Mouse (Mus musculus) gastrocnemius, adult 2 months (tissue): ENCODE measurements around the gene Hspb9. TPM values are rescaled to one million over a fixed set of nuclear protein-coding genes. Genes with fewer than 3 reads are reported as not detected.

Source experiments
- DNase-seq: peaks from one replicate; pipeline ENCODE4 v3.0.0; 2022
- H3K27ac ChIP-seq: fragments of 200-600 bp; 2 replicates; pipeline ENCODE4 v1.8.1; 2022; ENCODE audit warnings: mild to moderate bottlenecking
- H3K4me3 ChIP-seq: fragments of 200-600 bp; 2 replicates; pipeline ENCODE4 v1.8.1; 2022; ENCODE audit warnings: mild to moderate bottlenecking, moderate library complexity
- CTCF ChIP-seq: fragments of 200-600 bp; IDR thresholded peaks from 2 replicates; pipeline ENCODE4 v1.8.1; 2022; ENCODE audit warnings: antibody characterized with exemption, mild to moderate bottlenecking, moderate library complexity
- intact Hi-C: fragments of 180-260 bp; cut with DNase I; formaldehyde crosslinking; loops from one replicate; pipeline ENCODE4 v1.15.1; 2025
- long read RNA-seq, 2 experiments: library from polyadenylated mRNA; stranded (forward); transcript quantifications; one replicate each; pipeline ENCODE4 v2.0.0; 2021
- total RNA-seq, 2 experiments: library from RNA; stranded (reverse); gene quantifications; 2 replicates each; pipeline ENCODE4 v1.2.3; 2021

Gene Hspb9
- total RNA-seq, result not detected
- long read RNA-seq, experiment 1, result 0 reads
- long read RNA-seq, experiment 2, result 0 reads

DNA sequence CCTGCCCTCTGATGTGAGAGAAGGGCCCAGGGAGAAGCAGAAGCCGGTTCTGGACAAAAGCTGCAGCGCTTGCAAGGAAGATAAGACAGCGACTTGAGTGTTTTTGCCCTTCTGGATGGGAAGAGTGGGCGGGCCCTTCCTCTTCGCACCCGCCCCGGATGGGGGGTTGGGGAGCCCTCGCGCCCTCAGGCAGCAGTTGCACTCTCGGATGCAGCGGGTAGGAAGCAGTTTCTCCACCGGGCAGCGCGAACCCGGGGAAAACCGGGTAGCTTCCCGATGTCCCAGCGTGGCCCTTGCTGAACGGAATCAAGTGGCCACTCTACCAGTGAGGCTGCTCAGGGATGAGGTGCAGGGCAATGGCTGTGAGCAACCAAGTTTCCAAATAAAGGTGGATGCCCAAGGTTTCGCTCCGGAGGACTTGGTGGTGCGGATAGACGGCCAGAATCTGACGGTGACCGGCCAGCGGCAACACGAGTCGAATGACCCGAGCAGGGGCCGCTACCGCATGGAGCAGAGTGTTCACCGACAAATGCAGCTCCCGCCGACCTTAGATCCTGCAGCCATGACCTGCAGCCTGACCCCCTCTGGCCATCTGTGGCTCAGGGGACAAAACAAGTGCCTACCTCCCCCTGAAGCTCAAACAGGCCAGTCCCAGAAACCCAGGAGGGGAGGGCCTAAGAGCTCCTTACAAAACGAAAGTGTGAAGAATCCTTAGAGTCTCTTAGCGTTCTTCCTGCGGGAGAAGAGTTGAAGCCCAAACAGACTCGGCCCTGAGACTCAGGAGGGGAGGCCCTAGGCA is at the start of gene Hspb9:
Gene Hspb9 (plus strand): TSS at position 116 of the 799 bp plus-strand sequence.
- intact Hi-C loops, result loop anchor here (1.0 to 10.0 kb wide), 3 partner anchors 47 to 351 kb away; partner anchors contain the start of genes Stat5a and Stat5b
- Histone ChIP-seq H3K27ac (peak within 1 kb of the TSS; percentile 70), H3K4me3 (peak within 1 kb of the TSS; percentile 64)
- peak; percentile 69 for DNase-seq
- no peak for TF ChIP-seq CTCF

GRCm38 (mm10) chr11:100671049-100671448 is 42.6 kb upstream of the Hspb9 start:
- TF ChIP-seq CTCF, result no peak
- Histone ChIP-seq H3K4me3 (no peak overlapping the region), H3K27ac (peak overlapping the region; percentile 20; the same call in 1 of the 2 replicates)
- intact Hi-C loops, result no loop called here
- DNase-seq, result no peak

DNA sequence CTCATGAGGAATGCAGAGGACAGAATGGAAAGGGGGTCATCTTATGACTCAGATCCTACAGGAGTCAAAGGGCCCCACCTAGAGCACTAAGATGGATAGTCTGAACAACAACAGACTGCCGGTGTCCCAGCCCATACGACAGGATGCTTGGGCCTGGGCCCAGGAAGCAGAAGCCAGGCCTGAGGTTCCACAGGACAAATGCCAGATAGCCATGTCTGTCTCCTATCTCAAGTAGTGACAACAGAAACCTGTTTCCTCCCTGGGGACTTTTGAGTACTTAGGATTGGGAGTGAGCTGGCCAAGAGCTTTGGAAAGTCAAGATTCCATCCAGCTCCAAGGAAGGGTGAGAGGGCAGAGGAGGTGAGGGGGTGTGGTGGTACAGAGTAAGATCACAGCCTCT is 41.7 kb upstream of the Hspb9 start:
- no peak for DNase-seq
- no peak overlapping the region for H3K4me3 ChIP-seq
- H3K27ac ChIP-seq, result no peak overlapping the region
- no peak for TF ChIP-seq CTCF
- intact Hi-C loops, result no loop called here

GRCm38 (mm10) chr11:100673169-100673568 is 40.5 kb upstream of the Hspb9 start:
- peak overlapping the region; percentile 80 for H3K27ac ChIP-seq
- peak overlapping the region; percentile 63 for H3K4me3 ChIP-seq
- DNase-seq, result peak; percentile 83
- TF ChIP-seq CTCF, result no peak
- intact Hi-C loops, result no loop called here

GRCm38 (mm10) chr11:100677810-100678209 is 35.8 kb upstream of the Hspb9 start:
- intact Hi-C loops, result no loop called here
- Histone ChIP-seq H3K4me3 (no peak overlapping the region), H3K27ac (0 out of 2 replicates have a peak overlapping the region, but pooled peaks have one; percentile 9)
- TF ChIP-seq CTCF, result no peak
- DNase-seq, result no peak

GRCm38 (mm10) chr11:100681826-100682225 is 31.8 kb upstream of the Hspb9 start:
- DNase-seq, result no peak
- TF ChIP-seq CTCF, result no peak
- intact Hi-C loops, result no loop called here
- no peak overlapping the region for H3K4me3 ChIP-seq
- H3K27ac ChIP-seq, result no peak overlapping the region

DNA sequence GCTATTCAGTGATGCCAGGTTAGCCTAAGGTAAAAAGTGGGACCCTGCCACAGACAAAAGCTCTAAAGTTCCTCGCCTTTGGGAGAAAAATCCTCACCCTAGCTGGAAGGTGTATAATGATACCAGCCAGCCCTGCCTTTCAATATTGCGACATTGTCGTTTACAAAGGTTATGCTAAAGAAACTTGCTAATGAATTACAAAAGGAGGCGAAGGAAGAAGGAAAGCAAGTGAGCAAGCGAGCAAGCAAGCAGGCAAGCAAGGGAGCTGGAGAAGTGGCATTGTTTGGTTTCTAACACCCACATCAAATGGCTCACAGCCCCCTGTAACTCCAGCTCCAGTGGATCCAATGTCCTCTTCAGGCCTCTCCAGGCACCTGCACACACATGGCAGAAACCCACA is 31.1 kb upstream of the Hspb9 start:
- no peak overlapping the region for H3K27ac ChIP-seq
- H3K4me3 ChIP-seq, result no peak overlapping the region
- intact Hi-C loops, result no loop called here
- TF ChIP-seq CTCF, result no peak
- DNase-seq, result no peak

DNA sequence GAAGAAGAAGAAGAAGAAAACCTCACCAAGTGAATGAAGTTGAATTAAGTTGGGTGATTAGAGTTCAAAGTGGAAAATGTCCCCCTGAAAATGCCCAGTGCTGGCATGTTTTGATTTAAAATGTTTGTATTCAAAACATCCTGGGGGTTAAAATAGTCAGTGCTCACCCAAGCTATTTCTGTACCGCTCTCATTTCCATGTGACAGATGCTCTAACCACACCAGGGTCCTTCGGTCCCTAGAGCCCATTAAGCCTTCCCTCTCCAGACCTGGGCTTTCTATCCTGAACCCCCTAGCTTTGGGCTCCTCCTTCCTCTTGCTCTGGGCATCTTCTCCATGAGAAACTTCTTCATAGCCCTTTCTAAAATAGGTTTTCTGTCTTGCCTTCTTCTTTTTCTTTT is 29.6 kb upstream of the Hspb9 start:
- TF ChIP-seq CTCF, result no peak
- intact Hi-C loops, result no loop called here
- DNase-seq, result no peak
- Histone ChIP-seq H3K4me3 (no peak overlapping the region), H3K27ac (no peak overlapping the region)

DNA sequence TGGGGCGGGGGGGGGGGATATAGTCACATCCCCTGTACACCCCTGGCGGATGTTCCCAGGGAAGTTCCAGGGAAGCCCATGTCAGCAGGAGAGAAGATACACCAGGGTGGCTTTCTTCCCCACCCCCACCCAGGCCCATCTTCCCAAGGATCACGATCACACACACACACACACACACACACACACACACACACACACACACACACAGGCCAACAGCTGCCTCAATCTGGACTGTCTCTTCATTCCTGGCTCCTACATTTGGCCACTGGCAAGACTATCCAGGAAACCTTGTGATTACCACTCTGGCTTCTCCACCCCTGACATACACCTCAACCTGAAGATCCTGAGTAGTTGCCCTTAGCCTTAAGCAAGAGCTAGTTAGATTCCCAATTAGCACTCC is 28.3 kb upstream of the Hspb9 start:
- no peak overlapping the region for H3K4me3 ChIP-seq
- no peak for DNase-seq
- no peak for TF ChIP-seq CTCF
- intact Hi-C loops, result no loop called here
- no peak overlapping the region for H3K27ac ChIP-seq

GRCm38 (mm10) chr11:100687265-100687664 is 26.4 kb upstream of the Hspb9 start:
- no peak for DNase-seq
- intact Hi-C loops, result no loop called here
- H3K27ac ChIP-seq, result no peak overlapping the region

DNA sequence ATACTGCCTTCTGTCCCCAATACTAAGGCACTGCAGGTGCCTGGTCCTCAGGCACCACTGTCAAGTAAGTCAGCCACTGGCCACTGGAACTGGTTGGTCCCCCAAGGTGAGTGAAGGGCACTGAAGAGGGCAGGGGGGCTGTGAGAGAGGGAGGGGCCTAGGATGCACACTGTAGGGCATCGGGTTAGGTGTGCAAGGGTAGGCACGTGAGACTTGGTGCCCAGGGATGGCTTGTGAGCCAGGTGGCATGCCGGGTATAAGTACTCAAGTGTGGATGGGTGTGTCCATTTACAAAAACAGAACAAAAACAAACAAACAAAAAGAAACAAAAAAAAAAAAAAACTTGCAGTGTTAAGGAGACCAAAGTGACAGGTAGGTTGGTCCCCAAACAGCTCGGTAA is 25.2 kb upstream of the Hspb9 start:
- DNase-seq, result no peak
- H3K27ac ChIP-seq, result no peak overlapping the region
- no peak for TF ChIP-seq CTCF
- intact Hi-C loops, result no loop called here
- H3K4me3 ChIP-seq, result no peak overlapping the region

More at GRCm38 (mm10) chr11:100687265-100687664, 26.4 kb upstream of the Hspb9 start:
- TF ChIP-seq CTCF, result no peak
- no peak overlapping the region for H3K4me3 ChIP-seq

DNA sequence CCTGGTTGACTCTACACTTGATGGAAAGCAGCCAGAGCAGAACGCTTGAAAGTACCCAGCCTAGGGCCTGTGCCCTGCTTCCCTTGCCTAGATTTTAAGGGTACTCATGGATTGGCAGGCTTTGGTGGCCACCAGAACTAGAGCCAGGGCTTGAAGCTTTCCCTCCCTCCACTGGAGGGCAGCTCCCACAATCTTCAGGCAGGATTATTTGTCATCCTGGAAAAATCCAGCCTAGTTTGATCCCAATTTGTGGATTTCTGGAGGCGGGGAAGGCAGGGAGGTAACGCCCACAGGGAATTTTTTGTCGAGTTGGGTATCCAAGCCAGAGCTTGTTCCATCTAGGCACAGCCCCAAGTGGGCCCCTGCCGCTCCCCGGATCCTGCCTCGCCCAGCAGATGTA is 23.3 kb upstream of the Hspb9 start:
- intact Hi-C loops, result no loop called here
- Histone ChIP-seq H3K4me3 (no peak overlapping the region), H3K27ac (0 out of 2 replicates have a peak overlapping the region, but pooled peaks have one; percentile 4)
- peak; percentile 16; the same call in 1 of the 2 replicates for TF ChIP-seq CTCF
- no peak for DNase-seq

DNA sequence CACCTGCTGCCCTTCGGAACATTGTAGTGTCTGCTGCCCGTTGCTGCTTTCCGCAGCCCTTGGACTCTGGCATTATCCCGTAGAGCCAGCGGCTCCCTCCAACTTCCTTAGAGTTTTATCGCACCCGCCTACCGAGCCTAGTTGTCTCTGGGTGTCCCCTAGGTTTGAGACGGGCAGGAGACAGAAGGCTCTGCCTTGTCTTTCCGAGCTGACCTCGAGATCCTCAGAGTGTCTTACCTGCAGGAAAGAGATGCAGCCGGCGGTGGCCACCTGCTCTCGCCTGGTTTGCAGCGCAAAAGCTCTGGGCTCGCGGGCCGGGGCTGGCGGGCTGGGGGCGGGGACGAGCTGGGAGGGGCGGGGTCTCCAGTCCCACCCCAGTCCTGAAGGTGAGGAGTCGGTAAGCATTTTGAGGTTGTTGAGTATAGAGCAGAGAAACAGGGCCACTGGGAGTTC is 21.5 kb upstream of the Hspb9 start, which contains the start of gene Zfp385c:
Gene Zfp385c (minus strand): TSS at position 292 of the 453 bp plus-strand sequence.
- no peak for TF ChIP-seq CTCF
- peak within 1 kb of the TSS; percentile 56 for H3K4me3 ChIP-seq
- no peak within 1 kb of the TSS for H3K27ac ChIP-seq
- DNase-seq, result no peak
- intact Hi-C loops, result no loop called here

DNA sequence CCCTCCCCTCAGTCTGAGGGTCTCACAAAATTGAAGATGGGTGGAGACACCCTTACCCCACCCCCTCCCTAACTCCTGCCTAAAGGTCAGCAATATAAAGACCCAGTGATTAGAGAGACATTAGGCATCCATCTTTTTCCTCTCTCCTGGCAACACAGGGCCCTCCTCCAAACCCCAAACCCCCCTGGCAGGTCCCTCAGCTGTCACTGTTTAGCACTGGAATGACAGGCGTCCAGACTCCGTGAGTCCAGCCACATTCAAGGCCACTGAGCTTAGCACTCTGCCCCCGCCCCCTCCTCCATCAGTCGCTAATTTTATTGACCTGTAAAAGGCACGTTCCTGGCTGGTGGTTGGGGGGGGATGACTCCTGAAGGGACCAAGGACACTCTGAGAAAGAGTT is 20.5 kb upstream of the Hspb9 start:
- H3K4me3 ChIP-seq, result no peak overlapping the region
- intact Hi-C loops, result no loop called here
- no peak for TF ChIP-seq CTCF
- no peak for DNase-seq
- H3K27ac ChIP-seq, result no peak overlapping the region
